Mouse (Mus musculus) G1E (cell line): ENCODE results near the gene Arl14.

Experiments
- CTCF ChIP-seq: IDR thresholded peaks from 2 replicates; pipeline ENCODE4 v1.5.1; 2012; ENCODE audit warnings: low read depth, low read length, inconsistent platforms, mixed read lengths
- GATA1 ChIP-seq: IDR thresholded peaks from 2 replicates; pipeline ENCODE4 v1.6.1; 2012; ENCODE audit warnings: borderline replicate concordance, low read length, inconsistent platforms, mixed read lengths
- TAL1 ChIP-seq: conservative IDR thresholded peaks from 2 replicates; pipeline ENCODE4 v1.6.1; 2012; ENCODE audit warnings: low read depth, low read length, inconsistent platforms, mixed read lengths

DNA sequence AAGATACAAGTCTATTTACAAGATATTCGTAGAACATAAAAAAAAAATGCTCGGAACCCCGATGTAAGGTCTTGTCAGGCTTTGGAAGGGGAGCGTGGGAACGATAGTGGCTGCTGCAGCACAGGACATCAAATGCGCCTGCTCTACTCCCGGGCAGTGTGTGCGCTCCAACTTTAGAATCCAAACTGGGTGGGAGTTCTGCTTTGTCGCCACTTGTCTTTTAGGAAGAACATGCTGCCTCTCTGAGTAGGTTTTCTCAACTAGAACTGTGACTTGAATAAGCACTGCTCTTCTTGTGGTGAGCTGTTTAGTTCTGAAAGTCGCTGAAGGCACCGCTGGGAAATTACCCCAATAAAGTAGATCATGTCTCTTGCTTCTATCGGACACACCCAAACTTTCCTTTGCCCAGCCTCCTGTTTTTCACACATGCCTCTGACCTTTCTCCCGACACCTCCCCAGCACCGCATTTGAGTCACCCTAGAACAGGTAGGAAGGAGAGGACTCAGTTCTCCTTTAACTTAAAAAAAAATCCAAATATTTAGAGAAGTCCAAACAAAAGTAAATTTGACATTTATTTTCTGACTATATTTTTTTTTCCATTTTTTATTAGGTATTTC is 9.4 kb downstream of the Arl14 start:
- TF ChIP-seq CTCF: no peak
- TF ChIP-seq GATA1: no peak
- no peak for TF ChIP-seq TAL1
